Mouse (Mus musculus) embryonic fibroblast, embryonic 13.5 days (primary cell): ENCODE data around the gene Igfbp5. TPM values are rescaled to one million over a fixed set of nuclear protein-coding genes. Genes with fewer than 3 reads are reported as not detected.

Experiments
- H3K27ac ChIP-seq: 2 replicates; pipeline ENCODE4 v1.5.1; 2012; ENCODE audit warnings: low read length, control low read depth, inconsistent platforms; ENCODE audit not compliant: insufficient read depth
- H3K4me1 ChIP-seq: 2 replicates; pipeline ENCODE4 v1.6.1; 2011; ENCODE audit warnings: low read length; ENCODE audit not compliant: control insufficient read depth, insufficient read depth
- H3K4me3 ChIP-seq: 2 replicates; pipeline ENCODE4 v1.5.1; 2011; ENCODE audit warnings: mild to moderate bottlenecking, control low read depth, low read length; ENCODE audit not compliant: insufficient read depth
- CTCF ChIP-seq: IDR thresholded peaks from 2 replicates; pipeline ENCODE4 v1.5.1; 2011; ENCODE audit warnings: mild to moderate bottlenecking, control low read depth, low read length, moderate library complexity, borderline replicate concordance; ENCODE audit not compliant: insufficient read depth
- POLR2A ChIP-seq: IDR thresholded peaks from 2 replicates; pipeline ENCODE4 v1.6.1; 2011; ENCODE audit warnings: low read depth, mild to moderate bottlenecking, control low read depth, low read length, moderate library complexity
- polyA plus RNA-seq: library from polyadenylated mRNA; stranded (reverse); fragments of >200 nt; gene quantifications from 2 replicates; pipeline ENCODE4 v1.2.4, GENCODE M21; 2011; ENCODE audit warnings: low read depth; ENCODE audit not compliant: missing spikeins, insufficient read length

Gene Igfbp5
- polyA plus RNA-seq, 1 experiment: 746 TPM

- Histone ChIP-seq H3K4me1 (no peaks in the 10 kb centered on the region), H3K4me3 (no peak overlapping the region), H3K27ac (no peak overlapping the region)
- no peak for TF ChIP-seq POLR2A
- no peak for TF ChIP-seq CTCF
Measured at GRCm38 (mm10) chr1:72828843-72829242, 45.8 kb downstream of the Igfbp5 start.

GRCm38 (mm10) chr1:72827411-72828315, 47.0 kb downstream of the Igfbp5 start:
- Histone ChIP-seq H3K4me3 (no peak overlapping the region), H3K27ac (no peak overlapping the region), H3K4me1 (no peaks in the 10 kb centered on the region)
- TF ChIP-seq CTCF: no peak
- no peak for TF ChIP-seq POLR2A

DNA sequence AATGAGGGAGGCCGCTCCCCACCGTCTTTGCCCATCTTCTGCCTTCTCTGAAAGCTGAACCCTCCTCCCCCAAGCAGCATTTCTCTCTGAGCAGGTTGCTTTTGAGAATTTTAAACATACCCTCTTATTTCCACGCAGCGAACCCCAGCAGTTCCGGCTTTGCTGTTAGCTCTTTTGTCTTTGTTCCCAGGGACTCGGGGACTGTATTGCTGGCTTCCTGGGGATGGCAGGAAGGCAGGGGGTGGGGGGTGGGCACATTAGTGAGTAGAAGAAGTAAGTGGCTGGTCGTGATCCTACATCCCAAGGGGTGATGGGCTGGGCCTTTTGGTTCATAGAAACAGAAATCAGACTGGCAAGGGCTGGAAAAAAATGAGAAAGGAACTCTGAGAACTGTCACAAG, 47.8 kb downstream of the Igfbp5 start:
- Histone ChIP-seq H3K27ac (no peak overlapping the region), H3K4me3 (no peak overlapping the region; the same call in 1 of the 2 replicates), H3K4me1 (no peaks in the 10 kb centered on the region)
- TF ChIP-seq POLR2A: no peak
- no peak for TF ChIP-seq CTCF

DNA sequence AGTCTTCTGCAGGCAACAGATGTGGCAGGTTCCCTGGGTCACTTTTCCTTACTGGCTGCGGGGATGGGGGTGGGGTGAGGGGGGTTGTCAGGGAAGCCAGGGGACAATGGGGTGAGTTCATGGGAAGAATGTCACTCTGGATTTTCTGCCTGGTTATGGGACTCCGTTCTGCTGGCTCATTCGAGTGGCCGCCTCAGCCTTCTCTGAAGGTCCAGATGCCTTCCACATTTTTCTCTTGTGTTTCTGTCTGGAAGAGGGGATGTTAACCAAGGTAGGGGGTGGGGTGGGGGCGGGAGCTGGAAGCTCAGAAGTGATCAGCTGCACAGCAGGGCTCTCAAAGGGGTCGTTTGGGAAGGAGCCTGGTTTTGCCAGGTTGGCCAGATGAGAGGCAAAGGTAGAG, 48.2 kb downstream of the Igfbp5 start:
- no peak for TF ChIP-seq CTCF
- no peak for TF ChIP-seq POLR2A
- Histone ChIP-seq H3K27ac (no peak overlapping the region), H3K4me3 (no peak overlapping the region; the same call in 1 of the 2 replicates), H3K4me1 (no peaks in the 10 kb centered on the region)

DNA sequence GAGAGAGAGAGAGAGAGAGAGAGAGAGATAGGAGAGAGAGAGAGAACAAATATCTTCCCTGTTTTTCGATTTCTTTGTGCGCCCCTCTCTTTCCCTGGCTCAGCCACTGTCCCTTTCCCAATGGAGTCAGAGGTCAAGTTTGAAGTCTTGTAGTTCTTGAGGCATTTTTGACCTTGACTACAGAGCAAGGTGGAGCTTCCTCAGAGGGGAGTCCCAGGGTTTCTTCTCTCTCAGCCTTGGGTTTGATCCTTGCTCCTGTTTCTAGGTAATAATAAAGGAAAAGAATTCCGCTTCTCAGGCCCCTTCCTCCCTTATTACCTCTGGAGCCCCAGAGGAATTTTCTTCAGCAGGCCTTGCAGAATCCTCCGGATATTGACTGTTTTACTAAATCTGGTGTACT, 48.8 kb downstream of the Igfbp5 start:
- Histone ChIP-seq H3K4me1 (no peaks in the 10 kb centered on the region), H3K27ac (no peak overlapping the region), H3K4me3 (no peak overlapping the region)
- TF ChIP-seq POLR2A (no peak), CTCF (no peak)

- Histone ChIP-seq H3K4me1 (no peaks in the 10 kb centered on the region), H3K27ac (no peak overlapping the region)
Measured at GRCm38 (mm10) chr1:72825286-72825685, 49.4 kb downstream of the Igfbp5 start.

GRCm38 (mm10) chr1:72824707-72825101, 50.0 kb downstream of the Igfbp5 start:
- Histone ChIP-seq H3K27ac (no peak overlapping the region), H3K4me1 (no peaks in the 10 kb centered on the region), H3K4me3 (peak overlapping the region; percentile 34)
- TF ChIP-seq POLR2A (no peak), CTCF (no peak)

More at GRCm38 (mm10) chr1:72825286-72825685, 49.4 kb downstream of the Igfbp5 start:
- H3K4me3 ChIP-seq: peak overlapping the region; percentile 34
- peak; percentile 37; the same call in 1 of the 2 replicates for TF ChIP-seq POLR2A
- TF ChIP-seq CTCF: no peak

DNA sequence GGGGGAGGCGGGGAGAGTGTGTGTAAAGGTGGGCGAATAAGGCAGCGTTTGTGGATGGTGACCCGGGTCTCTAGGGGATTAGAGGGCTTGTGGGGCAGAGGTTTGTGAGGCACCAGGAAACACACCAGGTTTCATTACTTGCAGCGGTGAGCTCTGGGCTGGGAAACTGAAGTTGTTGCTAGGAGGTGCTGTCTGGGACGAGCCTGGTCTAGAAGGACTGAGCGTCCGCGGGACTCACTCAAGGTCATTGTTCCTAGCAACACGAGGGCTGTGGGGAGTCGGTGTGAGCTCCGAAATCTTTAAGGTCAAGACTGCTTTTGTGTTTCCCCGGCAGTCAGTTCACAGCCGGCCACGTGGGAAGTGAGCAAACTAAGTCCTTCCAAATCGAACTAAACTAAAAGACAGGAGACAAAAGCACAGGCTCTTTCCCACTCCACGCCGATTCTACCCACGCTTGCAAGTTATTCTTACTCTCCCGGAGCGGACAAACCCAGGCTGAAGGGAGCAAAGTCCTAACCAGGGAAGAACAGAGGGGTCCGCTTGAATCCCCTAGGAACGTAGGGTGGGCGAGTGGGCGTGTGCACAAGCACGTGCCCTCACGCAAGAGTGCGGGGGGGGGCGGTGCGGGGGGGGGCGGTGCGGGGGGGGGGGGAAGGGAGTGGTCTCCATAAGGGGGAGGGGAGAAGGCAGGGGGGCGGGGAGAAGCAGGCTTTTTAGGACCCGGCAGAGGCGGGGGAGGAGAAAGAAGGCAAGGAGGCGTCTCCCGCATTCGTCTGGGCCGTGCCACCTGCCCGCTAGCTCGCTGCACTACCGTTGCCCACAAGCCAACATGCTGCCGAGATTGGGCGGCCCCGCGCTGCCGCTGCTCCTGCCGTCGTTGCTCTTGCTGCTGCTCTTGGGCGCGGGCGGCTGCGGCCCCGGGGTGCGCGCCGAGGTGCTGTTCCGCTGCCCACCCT, 50.7 kb downstream of the Igfbp5 start, which contains the start of gene Igfbp2:
Igfbp2 (plus strand) TSS at position 753 of the 956 bp plus-strand sequence.
- Histone ChIP-seq H3K4me1 (no peaks in the 10 kb centered on the region), H3K27ac (no peak within 1 kb of the TSS), H3K4me3 (peak within 1 kb of the TSS; percentile 34)
- TF ChIP-seq CTCF (no peak), POLR2A (peak; percentile 83)

DNA sequence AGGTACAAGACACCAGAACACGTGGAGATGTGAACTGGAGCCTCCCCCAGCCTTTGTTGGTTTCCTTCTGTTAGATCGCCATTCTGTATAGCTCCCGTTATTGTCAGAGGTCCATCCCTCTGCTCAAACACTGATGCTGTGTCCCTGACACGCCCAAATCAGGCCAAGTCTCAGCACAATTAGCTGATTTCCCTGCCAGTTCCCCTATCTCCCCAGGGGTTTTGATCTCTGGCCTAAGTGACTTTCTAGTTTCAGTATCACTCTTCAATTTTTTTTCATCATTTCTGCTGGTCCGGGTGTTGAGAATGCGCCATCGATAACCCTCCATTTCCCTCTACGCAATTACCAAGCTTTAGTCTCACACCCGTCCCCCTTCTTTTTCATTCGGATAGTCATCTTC, 51.8 kb downstream of the Igfbp5 start:
- Histone ChIP-seq H3K27ac (no peak overlapping the region), H3K4me3 (no peak overlapping the region), H3K4me1 (no peaks in the 10 kb centered on the region)
- TF ChIP-seq POLR2A (no peak), CTCF (no peak)

GRCm38 (mm10) chr1:72819995-72820394, 54.7 kb downstream of the Igfbp5 start:
- H3K27ac ChIP-seq: no peak overlapping the region
- H3K4me3 ChIP-seq: no peak overlapping the region
- H3K4me1 ChIP-seq: no peaks in the 10 kb centered on the region
- TF ChIP-seq POLR2A: no peak
- no peak for TF ChIP-seq CTCF
